Mouse (Mus musculus) spleen, adult 2 months (tissue): ENCODE results near the gene Psme1.

Experiments
- CTCF ChIP-seq: fragments of 200-500 bp; IDR thresholded peaks from 2 replicates; pipeline ENCODE4 v1.5.1; 2011; ENCODE audit warnings: mild to moderate bottlenecking, inconsistent platforms; ENCODE audit not compliant: insufficient read depth, insufficient read length, insufficient replicate concordance; ENCODE audit errors: extremely low read depth
- POLR2A ChIP-seq: fragments of 200-500 bp; IDR thresholded peaks from 2 replicates; pipeline ENCODE4 v1.6.1; 2011; ENCODE audit warnings: low read depth, low read length, inconsistent platforms

GRCm38 (mm10) chr14:55591331-55591891 is 13.5 kb downstream of the Psme1 start, which contains the start of gene Rnf31:
- TF ChIP-seq CTCF (no peak), POLR2A (peak; percentile 51)
